Mouse (Mus musculus): ENCODE data around the gene Tmpo. TPM values are rescaled to one million over a fixed set of nuclear protein-coding genes. Genes with fewer than 3 reads are reported as not detected.

Tmpo gene
- polyA plus RNA-seq (2016; fragmentation: Nextera tagmentation; extraction: Ambion mirVana), result 426 and 438 TPM in 2 replicates

- Histone ChIP-seq H3K27ac (peak within 1 kb of the TSS; percentile 99), H3K27me3 (no peaks in the 10 kb centered on the region), H3K4me3 (replicated peaks) (peak within 1 kb of the TSS; percentile 54), H3K4me1 (peaks cover 23% of the 10 kb centered on the region), H3K4me2 (peak within 1 kb of the TSS; percentile 54), H3K9ac (peak within 1 kb of the TSS; percentile 66), H3K36me3 (replicated peaks) (no peaks in the 10 kb centered on the region), H3K9me3 (no peaks in the 10 kb centered on the region)
- 12% methylated on average over 18 of the region's 18 CpGs for WGBS
- peak; percentile 18; the same call in 1 of the 2 replicates for ATAC-seq (ENCODE audit: low FRiP score)
Measured at GRCm38 (mm10) chr10:91180761-91181460, at the start of gene Tmpo. Gene Tmpo, minus strand, starts transcription at chr10:91181315.

GRCm38 (mm10) chr10:91230400-91230799 is 49.3 kb upstream of the Tmpo start:
- peaks cover 20% of the 10 kb centered on the region for H3K4me1 ChIP-seq
- no peak overlapping the region for H3K9ac ChIP-seq
- no peaks in the 10 kb centered on the region for H3K9me3 ChIP-seq
- H3K4me3 ChIP-seq (replicated peaks), result no peak overlapping the region
- H3K27ac ChIP-seq, result 0 out of 2 replicates have a peak overlapping the region, but pooled peaks have one; percentile 80
- H3K4me2 ChIP-seq, result no peak overlapping the region
- 58% methylated on average over 4 of the region's 4 CpGs for WGBS
- no peaks in the 10 kb centered on the region for H3K27me3 ChIP-seq
- no peaks in the 10 kb centered on the region for H3K36me3 ChIP-seq (replicated peaks)
- ATAC-seq (ENCODE audit: low FRiP score), result no peak

GRCm38 (mm10) chr10:91229518-91229961 is 48.4 kb upstream of the Tmpo start:
- H3K9ac ChIP-seq, result 0 out of 2 replicates have a peak overlapping the region, but pooled peaks have one; percentile 12
- peak overlapping the region; percentile 21; the same call in 1 of the 2 replicates for H3K4me3 ChIP-seq (replicated peaks)
- no peaks in the 10 kb centered on the region for H3K36me3 ChIP-seq (replicated peaks)
- WGBS, result 10% methylated on average over 7 of the region's 7 CpGs
- H3K4me2 ChIP-seq, result peak overlapping the region; percentile 42
- H3K27ac ChIP-seq, result peak overlapping the region; percentile 80
- H3K4me1 ChIP-seq, result peaks cover 20% of the 10 kb centered on the region
- peak; percentile 94 for ATAC-seq (ENCODE audit: low FRiP score)
- H3K27me3 ChIP-seq, result no peaks in the 10 kb centered on the region
- H3K9me3 ChIP-seq, result no peaks in the 10 kb centered on the region

GRCm38 (mm10) chr10:91228924-91229517 is 47.9 kb upstream of the Tmpo start:
- Histone ChIP-seq H3K4me1 (peaks cover 20% of the 10 kb centered on the region), H3K27ac (peak overlapping the region; percentile 80), H3K9me3 (no peaks in the 10 kb centered on the region), H3K4me3 (replicated peaks) (peak overlapping the region; percentile 21; the same call in 1 of the 2 replicates), H3K36me3 (replicated peaks) (no peaks in the 10 kb centered on the region), H3K27me3 (no peaks in the 10 kb centered on the region), H3K9ac (0 out of 2 replicates have a peak overlapping the region, but pooled peaks have one; percentile 12), H3K4me2 (peak overlapping the region; percentile 42)
- WGBS, result 61% methylated on average over 6 of the region's 6 CpGs
- peak; percentile 53 for ATAC-seq (ENCODE audit: low FRiP score)

- H3K27ac ChIP-seq, result peak overlapping the region; percentile 43; the same call in 1 of the 2 replicates
- H3K4me2 ChIP-seq, result no peak overlapping the region
- H3K9me3 ChIP-seq, result no peaks in the 10 kb centered on the region
- H3K9ac ChIP-seq, result no peak overlapping the region
- no peak overlapping the region for H3K4me3 ChIP-seq (replicated peaks)
- ATAC-seq (ENCODE audit: low FRiP score), result no peak
- peaks cover 20% of the 10 kb centered on the region for H3K4me1 ChIP-seq
- H3K27me3 ChIP-seq, result no peaks in the 10 kb centered on the region
- H3K36me3 ChIP-seq (replicated peaks), result no peaks in the 10 kb centered on the region
- 73% methylated on average over 4 of the region's 4 CpGs for WGBS
Measured at GRCm38 (mm10) chr10:91227034-91227433, 45.9 kb upstream of the Tmpo start.

- H3K36me3 ChIP-seq (replicated peaks), result no peaks in the 10 kb centered on the region
- no peaks in the 10 kb centered on the region for H3K4me1 ChIP-seq
- WGBS, result 75% methylated on average over 9 of the region's 9 CpGs
- no peaks in the 10 kb centered on the region for H3K27me3 ChIP-seq
- no peak overlapping the region for H3K27ac ChIP-seq
- H3K4me3 ChIP-seq (replicated peaks), result no peak overlapping the region
- H3K9me3 ChIP-seq, result no peaks in the 10 kb centered on the region
- ATAC-seq (ENCODE audit: low FRiP score), result no peak
- no peak overlapping the region for H3K4me2 ChIP-seq
- H3K9ac ChIP-seq, result no peak overlapping the region
Measured at GRCm38 (mm10) chr10:91222398-91223236, 41.5 kb upstream of the Tmpo start.

- no peak overlapping the region for H3K9ac ChIP-seq
- no peaks in the 10 kb centered on the region for H3K36me3 ChIP-seq (replicated peaks)
- no peak overlapping the region for H3K4me3 ChIP-seq (replicated peaks)
- H3K27me3 ChIP-seq, result no peaks in the 10 kb centered on the region
- WGBS, result 85% methylated on average over 11 of the region's 11 CpGs
- no peaks in the 10 kb centered on the region for H3K9me3 ChIP-seq
- H3K4me1 ChIP-seq, result no peaks in the 10 kb centered on the region
- no peak overlapping the region for H3K4me2 ChIP-seq
- H3K27ac ChIP-seq, result no peak overlapping the region
- ATAC-seq (ENCODE audit: low FRiP score), result no peak
Measured at GRCm38 (mm10) chr10:91208899-91209667, 28.0 kb upstream of the Tmpo start.

- Histone ChIP-seq H3K27me3 (no peaks in the 10 kb centered on the region), H3K27ac (no peak overlapping the region), H3K9ac (no peak overlapping the region), H3K9me3 (no peaks in the 10 kb centered on the region), H3K36me3 (replicated peaks) (no peaks in the 10 kb centered on the region), H3K4me3 (replicated peaks) (no peak overlapping the region), H3K4me1 (no peaks in the 10 kb centered on the region), H3K4me2 (no peak overlapping the region)
- no peak for ATAC-seq (ENCODE audit: low FRiP score)
- 70% methylated on average over 9 of the region's 9 CpGs for WGBS
Measured at GRCm38 (mm10) chr10:91208461-91208860, 27.3 kb upstream of the Tmpo start.

GRCm38 (mm10) chr10:91207275-91207674 is 26.2 kb upstream of the Tmpo start:
- Histone ChIP-seq H3K9ac (no peak overlapping the region), H3K36me3 (replicated peaks) (no peaks in the 10 kb centered on the region), H3K9me3 (no peaks in the 10 kb centered on the region), H3K4me1 (no peaks in the 10 kb centered on the region), H3K27me3 (no peaks in the 10 kb centered on the region), H3K4me3 (replicated peaks) (no peak overlapping the region), H3K27ac (no peak overlapping the region), H3K4me2 (no peak overlapping the region)
- ATAC-seq (ENCODE audit: low FRiP score), result no peak

GRCm38 (mm10) chr10:91205632-91206031 is 24.5 kb upstream of the Tmpo start:
- Histone ChIP-seq H3K4me1 (no peaks in the 10 kb centered on the region), H3K9me3 (no peaks in the 10 kb centered on the region)
- 90% methylated on average over 6 of the region's 6 CpGs for WGBS

GRCm38 (mm10) chr10:91200581-91200980 is 19.5 kb upstream of the Tmpo start:
- 97% methylated on average over 3 of the region's 3 CpGs for WGBS
- no peak for ATAC-seq (ENCODE audit: low FRiP score)
- no peak overlapping the region for H3K4me2 ChIP-seq
- H3K36me3 ChIP-seq (replicated peaks), result no peaks in the 10 kb centered on the region
- H3K9me3 ChIP-seq, result 0 out of 2 replicates have a peak, but pooled peaks cover 4% of the 10 kb centered on the region
- no peaks in the 10 kb centered on the region for H3K27me3 ChIP-seq
- no peak overlapping the region for H3K27ac ChIP-seq
- H3K9ac ChIP-seq, result no peak overlapping the region
- no peak overlapping the region for H3K4me3 ChIP-seq (replicated peaks)
- H3K4me1 ChIP-seq, result no peaks in the 10 kb centered on the region

More at GRCm38 (mm10) chr10:91205632-91206031, 24.5 kb upstream of the Tmpo start:
- Histone ChIP-seq H3K27ac (no peak overlapping the region), H3K36me3 (replicated peaks) (no peaks in the 10 kb centered on the region), H3K9ac (no peak overlapping the region), H3K4me2 (no peak overlapping the region), H3K4me3 (replicated peaks) (no peak overlapping the region), H3K27me3 (no peaks in the 10 kb centered on the region)
- no peak for ATAC-seq (ENCODE audit: low FRiP score)
